Mouse (Mus musculus) heart, postnatal 0 days (tissue): ENCODE data around the gene Arsa. TPM values are rescaled to one million over a fixed set of nuclear protein-coding genes. Genes with fewer than 3 reads are reported as not detected.

Experiments used
- ATAC-seq: fragments of 200-750 bp; cut with Nextera tagmentation; 2 replicates; pipeline ENCODE4 v1.8.0; 2017; ENCODE audit warnings: low read depth, moderate number of reproducible peaks, moderate library complexity; ENCODE audit not compliant: insufficient read depth
- DNase-seq: peaks from one replicate; pipeline ENCODE4 v3.0.0-alpha.2; 2016; ENCODE audit warnings: low spot score
- H3K27ac ChIP-seq: fragments of 300-500 bp; sonication (generic); 2 replicates; pipeline ENCODE4 v1.5.1; 2014; ENCODE audit warnings: low read depth, mild to moderate bottlenecking
- H3K27me3 ChIP-seq: fragments of 300-500 bp; sonication (generic); 2 replicates; pipeline ENCODE4 v1.6.1; 2014; ENCODE audit warnings: low read length, mixed read lengths; ENCODE audit not compliant: control insufficient read depth, insufficient read depth
- H3K36me3 ChIP-seq: fragments of 300-500 bp; sonication (generic); replicated peaks from 2 replicates; pipeline ENCODE4 v1.6.1; 2014; ENCODE audit warnings: low read length, mixed read lengths; ENCODE audit not compliant: control insufficient read depth, insufficient read depth
- H3K4me1 ChIP-seq: fragments of 300-500 bp; sonication (generic); 2 replicates; pipeline ENCODE4 v1.6.1; 2014; ENCODE audit warnings: antibody characterized with exemption; ENCODE audit not compliant: control insufficient read depth, insufficient read depth
- H3K4me2 ChIP-seq: fragments of 300-500 bp; sonication (generic); 2 replicates; pipeline ENCODE4 v1.6.1; 2014; ENCODE audit warnings: low read depth, mild to moderate bottlenecking, low read length, moderate library complexity
- H3K4me3 ChIP-seq: fragments of 300-500 bp; sonication (generic); 2 replicates; pipeline ENCODE4 v1.5.1; 2014; ENCODE audit warnings: low read depth, low read length
- H3K9ac ChIP-seq: fragments of 300-500 bp; sonication (generic); replicated peaks from 2 replicates; pipeline ENCODE4 v1.6.1; 2014; ENCODE audit warnings: low read depth, low read length, mixed read lengths
- H3K9me3 ChIP-seq: fragments of 300-500 bp; sonication (generic); replicated peaks from 2 replicates; pipeline ENCODE4 v1.6.1; 2016; ENCODE audit warnings: low read length; ENCODE audit not compliant: control insufficient read depth
- CTCF ChIP-seq: IDR thresholded peaks from 2 replicates; pipeline ENCODE4 v1.5.1; 2016; ENCODE audit warnings: antibody characterized with exemption, control low read depth, low read depth
- EP300 ChIP-seq: IDR thresholded peaks from 2 replicates; pipeline ENCODE4 v1.6.1; 2016; ENCODE audit warnings: antibody characterized with exemption, low read depth
- WGBS: fragments of 180-500 bp; shearing (Covaris S2); extraction: QIAGEN DNeasy Blood & Tissue Kit; methylation state at CpG from one replicate; pipeline ENCODE4 v1.1.7; 2014; 5-methylcytosine and 5-hydroxymethylcytosine counted together
- polyA plus RNA-seq: library from polyadenylated mRNA; unstranded; fragments of >200 nt; fragmentation: Nextera tagmentation; extraction: Ambion mirVana; gene quantifications from 2 replicates; pipeline ENCODE4 v1.2.1, GENCODE M21; 2015
- total RNA-seq: library from RNA; depleted of rRNA; stranded (reverse); fragments of >200 nt; gene quantifications from 2 replicates; pipeline ENCODE4 v1.2.3, GENCODE M21; 2014; ENCODE audit warnings: low replicate concordance; rRNA removed

The Arsa gene
- total and polyA plus RNA-seq, 2 experiments from 2014 or later = 10.4 to 14.1 TPM

DNA sequence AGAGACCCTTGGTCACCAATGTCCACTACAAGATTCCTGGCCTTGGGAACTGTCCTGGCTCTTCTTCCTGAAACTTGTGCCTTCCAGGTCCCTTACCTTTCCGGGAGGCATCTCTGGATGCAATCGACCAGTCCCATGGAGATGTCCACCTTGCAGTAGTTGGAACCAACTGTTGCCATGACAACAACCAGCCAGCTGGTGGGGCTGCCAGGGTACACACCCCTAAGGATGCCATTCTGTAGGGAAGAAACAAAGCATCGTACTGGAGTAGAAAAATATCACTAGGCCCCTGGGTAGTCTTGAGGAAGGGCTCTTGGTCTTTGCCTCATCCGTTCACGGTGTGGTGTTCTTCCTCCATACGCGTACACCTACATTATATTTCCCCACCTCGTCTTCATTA is 52.6 kb downstream of the Arsa start:
- peak overlapping the region; percentile 93 for H3K9ac ChIP-seq
- ATAC-seq (no peak), DNase-seq (no peak)
- H3K9me3 ChIP-seq = no peaks in the 10 kb centered on the region
- H3K27me3 ChIP-seq = no peaks in the 10 kb centered on the region
- 62% methylated on average over 8 of the region's 8 CpGs for WGBS
- peak overlapping the region; percentile 60 for H3K4me2 ChIP-seq
- peak overlapping the region; percentile 66 for H3K4me3 ChIP-seq
- TF ChIP-seq EP300 (no peak), CTCF (no peak)
- peak overlapping the region; percentile 100 for H3K27ac ChIP-seq
- peaks cover 33% of the 10 kb centered on the region for H3K4me1 ChIP-seq
- peaks cover 37% of the 10 kb centered on the region for H3K36me3 ChIP-seq

Other genes with a start within 250 kb of the Arsa start
- 113 and 147 TPM in 2 replicates for gene Sbf1, start 162.1 kb downstream of the Arsa start, total RNA-seq
- gene Sbf1, start 162.1 kb downstream of the Arsa start, polyA plus RNA-seq = 17.7 and 25.6 TPM in 2 replicates
- not detected in 2 replicates for gene Adm2, start 154.7 kb downstream of the Arsa start, total RNA-seq
- gene Adm2, start 154.7 kb downstream of the Arsa start, polyA plus RNA-seq = not detected in 2 replicates
- gene Miox, start 143.0 kb downstream of the Arsa start, total RNA-seq = not detected in 2 replicates
- gene Miox, start 143.0 kb downstream of the Arsa start, polyA plus RNA-seq = not detected in 2 replicates
- 26.9 and 33.5 TPM in 2 replicates for gene Lmf2, start 121.8 kb downstream of the Arsa start, total RNA-seq
- gene Lmf2, start 121.8 kb downstream of the Arsa start, polyA plus RNA-seq = 31.4 and 33.3 TPM in 2 replicates
- 83.8 and 136 TPM in 2 replicates for gene Ncaph2, start 121.7 kb downstream of the Arsa start, total RNA-seq
- gene Ncaph2, start 121.7 kb downstream of the Arsa start, polyA plus RNA-seq = 59.4 and 64.3 TPM in 2 replicates
- 29.0 and 30.6 TPM in 2 replicates for gene Sco2, start 103.6 kb downstream of the Arsa start, total RNA-seq
- 8.1 and 9.4 TPM in 2 replicates for gene Sco2, start 103.6 kb downstream of the Arsa start, polyA plus RNA-seq
- gene Tymp, start 100.4 kb downstream of the Arsa start, total RNA-seq = 1.6 and 7.2 TPM in 2 replicates
- gene Tymp, start 100.4 kb downstream of the Arsa start, polyA plus RNA-seq = 1.3 and 1.4 TPM in 2 replicates
- gene Odf3b, start 98.1 kb downstream of the Arsa start, total RNA-seq = 0.46 TPM in 1 of 2 replicates, not detected in the other
- 0.67 and 1.7 TPM in 2 replicates for gene Odf3b, start 98.1 kb downstream of the Arsa start, polyA plus RNA-seq
- not detected in 2 replicates for gene Klhdc7b, start 92.5 kb downstream of the Arsa start, total RNA-seq
- gene Klhdc7b, start 92.5 kb downstream of the Arsa start, polyA plus RNA-seq = not detected in 2 replicates
- not detected in 2 replicates for gene Syce3, start 66.9 kb downstream of the Arsa start, total RNA-seq
- gene Syce3, start 66.9 kb downstream of the Arsa start, polyA plus RNA-seq = not detected in 2 replicates
- 600 and 674 TPM in 2 replicates for gene Cpt1b, start 51.6 kb downstream of the Arsa start, total RNA-seq
- 400 and 412 TPM in 2 replicates for gene Cpt1b, start 51.6 kb downstream of the Arsa start, polyA plus RNA-seq
- 0.12 TPM in 1 of 2 replicates, not detected in the other for gene C730034F03Rik, start 47.8 kb downstream of the Arsa start, total RNA-seq
- 2.0 and 2.4 TPM in 2 replicates for gene C730034F03Rik, start 47.8 kb downstream of the Arsa start, polyA plus RNA-seq
- 0.08 and 2.4 TPM in 2 replicates for gene Gm44502, start 47.7 kb downstream of the Arsa start, total RNA-seq
- gene Gm44502, start 47.7 kb downstream of the Arsa start, polyA plus RNA-seq = 0.80 and 0.82 TPM in 2 replicates
- gene Chkb, start 47.5 kb downstream of the Arsa start, total RNA-seq = 64.5 and 78.3 TPM in 2 replicates
- 130 and 142 TPM in 2 replicates for gene Chkb, start 47.5 kb downstream of the Arsa start, polyA plus RNA-seq
- 0.84 TPM in 1 of 2 replicates, not detected in the other for gene Mapk8ip2, start 23.5 kb downstream of the Arsa start, total RNA-seq
- 0.15 and 0.23 TPM in 2 replicates for gene Mapk8ip2, start 23.5 kb downstream of the Arsa start, polyA plus RNA-seq
- 17.1 and 26.5 TPM in 2 replicates for gene Shank3, start 22.2 kb upstream of the Arsa start, total RNA-seq
- gene Shank3, start 22.2 kb upstream of the Arsa start, polyA plus RNA-seq = 0.81 and 1.1 TPM in 2 replicates
- gene Acr, start 90.9 kb upstream of the Arsa start, total RNA-seq = not detected in 2 replicates
- 0.23 TPM in 1 of 2 replicates, not detected in the other for gene Acr, start 90.9 kb upstream of the Arsa start, polyA plus RNA-seq
- gene Rabl2, start 114.5 kb upstream of the Arsa start, total RNA-seq = 9.6 and 12.7 TPM in 2 replicates
- gene Rabl2, start 114.5 kb upstream of the Arsa start, polyA plus RNA-seq = 9.2 and 10.3 TPM in 2 replicates